Mouse (Mus musculus): Measurements from ENCODE around the gene Zbtb24. TPM values are rescaled to one million over a fixed set of nuclear protein-coding genes. Genes with fewer than 3 reads are reported as not detected.
A peak's percentile ranks its signal among the peaks of the same experiment; 100 is the strongest.

The Zbtb24 gene
- total and polyA plus RNA-seq, 2 experiments from 2014 or later = 7.7 to 11.6 TPM

DNA sequence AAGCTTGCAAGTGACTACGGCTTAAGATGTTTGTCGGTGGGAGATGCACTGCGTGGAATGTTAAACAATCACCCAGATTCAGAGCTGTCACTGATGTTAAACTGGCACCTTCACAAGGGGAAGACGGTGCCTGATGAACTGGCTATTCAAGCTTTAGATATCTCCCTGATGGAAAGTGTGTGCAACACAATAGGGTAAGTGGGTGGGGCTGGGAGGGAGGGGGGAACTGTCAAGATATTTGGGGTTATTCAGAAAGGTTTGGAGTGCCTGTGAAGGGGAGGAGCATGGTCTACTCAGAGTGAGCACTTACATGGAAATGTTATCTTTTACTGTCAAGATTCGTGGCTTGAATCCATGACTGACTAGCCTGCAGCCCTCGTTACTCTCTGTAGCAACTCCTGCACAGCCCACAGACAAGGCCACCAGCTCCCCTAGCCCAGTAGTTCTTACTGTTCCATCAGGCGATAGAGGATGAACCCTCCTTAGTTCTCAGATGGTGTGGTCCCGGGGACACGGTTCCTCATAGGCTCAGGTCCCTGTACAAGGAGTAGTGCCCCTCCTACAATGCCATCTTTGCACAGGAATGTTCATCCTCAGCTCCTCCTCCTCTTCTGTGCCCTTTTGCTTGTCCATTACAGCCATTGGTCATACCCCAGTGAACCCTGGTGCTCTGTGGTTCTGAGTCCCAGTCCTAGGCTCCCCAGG, 29.5 kb upstream of the Zbtb24 start:
- TF ChIP-seq EP300 (IDR thresholded peaks at IDR 0.05; ENCODE audit: low read depth) (no peak), CTCF (IDR thresholded peaks at IDR 0.05; ENCODE audit: low read depth) (no peak)
- DNase-seq (ENCODE audit: low spot score) = no peak
- Histone ChIP-seq H3K4me2 (ENCODE audit: low read depth, low read length) (no peak overlapping the region), H3K9me3 (replicated peaks; ENCODE audit: control insufficient read depth, low read length) (peaks cover 8% of the 10 kb centered on the region; the same call in 1 of the 2 replicates), H3K9ac (replicated peaks; ENCODE audit: low read depth, low read length) (no peak overlapping the region), H3K27me3 (ENCODE audit: control insufficient read depth, insufficient read depth, low read length) (0 out of 2 replicates have a peak, but pooled peaks cover 3% of the 10 kb centered on the region), H3K4me3 (ENCODE audit: low read depth, low read length) (no peak overlapping the region), H3K4me1 (ENCODE audit: control insufficient read depth, insufficient read depth) (no peaks in the 10 kb centered on the region), H3K36me3 (replicated peaks; ENCODE audit: control insufficient read depth, insufficient read depth, low read length) (no peaks in the 10 kb centered on the region), H3K27ac (ENCODE audit: low read depth) (no peak overlapping the region)
- 45% methylated on average over 9 of the region's 9 CpGs for WGBS
- ATAC-seq (ENCODE audit: insufficient read depth, low read depth) = no peak

DNA sequence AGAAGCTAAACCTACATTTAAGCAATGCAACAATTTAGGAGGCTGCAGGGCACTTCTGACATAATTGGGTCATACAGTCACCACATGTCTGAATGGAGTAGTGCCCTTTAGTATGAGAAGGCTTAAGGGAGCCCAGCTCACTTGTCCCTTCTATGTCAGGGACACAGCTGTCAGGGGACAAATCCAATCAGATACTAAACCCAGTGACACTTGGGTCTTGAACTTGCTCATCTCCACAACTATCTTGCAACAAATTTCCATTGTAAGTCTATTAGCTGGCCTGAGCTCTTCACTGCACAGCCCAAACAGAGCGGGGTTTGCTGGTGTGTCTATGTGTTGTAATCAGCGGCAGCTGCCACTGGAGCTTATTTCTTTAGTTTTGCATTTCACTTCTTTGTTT, 26.5 kb upstream of the Zbtb24 start:
- Histone ChIP-seq H3K9ac (replicated peaks; ENCODE audit: low read depth, low read length) (no peak overlapping the region), H3K9me3 (replicated peaks; ENCODE audit: control insufficient read depth, low read length) (no peaks in the 10 kb centered on the region), H3K4me3 (ENCODE audit: low read depth, low read length) (no peak overlapping the region), H3K27me3 (ENCODE audit: control insufficient read depth, insufficient read depth, low read length) (0 out of 2 replicates have a peak, but pooled peaks cover 3% of the 10 kb centered on the region), H3K4me1 (ENCODE audit: control insufficient read depth, insufficient read depth) (no peaks in the 10 kb centered on the region), H3K4me2 (ENCODE audit: low read depth, low read length) (no peak overlapping the region), H3K27ac (ENCODE audit: low read depth) (no peak overlapping the region), H3K36me3 (replicated peaks; ENCODE audit: control insufficient read depth, insufficient read depth, low read length) (no peaks in the 10 kb centered on the region)
- no peak for DNase-seq (ENCODE audit: low spot score)
- WGBS = 90% methylated on average over 2 of the region's 2 CpGs
- TF ChIP-seq EP300 (IDR thresholded peaks at IDR 0.05; ENCODE audit: low read depth) = no peak
- ATAC-seq (ENCODE audit: insufficient read depth, low read depth) = no peak

DNA sequence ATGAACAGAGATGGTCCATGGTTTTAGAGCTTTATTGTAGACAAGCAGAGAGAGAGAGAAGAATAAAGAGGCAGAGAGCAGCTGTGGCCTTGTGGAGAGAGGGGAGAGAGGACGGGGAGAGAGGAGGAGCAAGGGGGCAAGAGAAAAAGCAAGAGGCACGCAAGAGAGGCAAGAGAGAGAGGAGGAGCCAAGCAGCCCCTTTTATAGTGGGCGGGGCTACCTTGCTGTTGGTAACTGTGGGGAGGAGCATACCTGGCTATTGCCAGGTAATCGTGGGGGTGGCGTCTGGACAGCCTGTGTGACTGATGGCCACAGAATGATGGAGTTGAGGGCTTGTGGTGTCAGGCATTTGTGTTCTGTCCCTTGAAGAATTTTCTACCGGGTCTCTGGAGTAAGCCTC, 23.8 kb upstream of the Zbtb24 start:
- ATAC-seq (ENCODE audit: insufficient read depth, low read depth) (no peak), DNase-seq (ENCODE audit: low spot score) (no peak)
- Histone ChIP-seq H3K4me3 (ENCODE audit: low read depth, low read length) (no peak overlapping the region), H3K9me3 (replicated peaks; ENCODE audit: control insufficient read depth, low read length) (no peaks in the 10 kb centered on the region), H3K27me3 (ENCODE audit: control insufficient read depth, insufficient read depth, low read length) (0 out of 2 replicates have a peak, but pooled peaks cover 3% of the 10 kb centered on the region), H3K9ac (replicated peaks; ENCODE audit: low read depth, low read length) (no peak overlapping the region), H3K36me3 (replicated peaks; ENCODE audit: control insufficient read depth, insufficient read depth, low read length) (no peaks in the 10 kb centered on the region), H3K4me1 (ENCODE audit: control insufficient read depth, insufficient read depth) (no peaks in the 10 kb centered on the region), H3K27ac (ENCODE audit: low read depth) (no peak overlapping the region), H3K4me2 (ENCODE audit: low read depth, low read length) (no peak overlapping the region)
- WGBS = 59% methylated on average over 6 of the region's 6 CpGs
- TF ChIP-seq CTCF (IDR thresholded peaks at IDR 0.05; ENCODE audit: low read depth) = no peak
- no peak for TF ChIP-seq EP300 (IDR thresholded peaks at IDR 0.05; ENCODE audit: low read depth)

DNA sequence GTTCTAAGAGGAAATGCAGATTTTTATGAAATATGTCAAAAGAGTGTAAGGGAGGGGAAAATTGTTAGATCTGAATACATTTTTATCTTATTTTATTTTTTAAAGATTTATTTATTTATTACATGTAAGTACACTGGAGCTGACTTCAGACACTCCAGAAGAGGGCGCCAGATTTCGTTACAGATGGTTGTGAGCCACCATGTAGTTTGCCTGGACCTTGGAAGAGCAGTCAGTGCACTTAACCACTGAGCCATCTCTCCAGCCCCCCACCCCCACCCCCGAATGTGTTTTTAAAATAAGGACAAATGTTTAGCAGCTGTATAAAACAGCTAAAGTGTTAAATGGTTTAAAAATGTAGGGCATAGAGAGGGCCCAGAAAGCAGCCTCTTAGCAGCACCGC, 15.6 kb upstream of the Zbtb24 start:
- no peaks in the 10 kb centered on the region for H3K4me1 ChIP-seq (ENCODE audit: control insufficient read depth, insufficient read depth)
- WGBS = 28% methylated on average over 4 of the region's 4 CpGs
- ATAC-seq (ENCODE audit: insufficient read depth, low read depth) (peak; percentile 67; the same call in 1 of the 2 replicates), DNase-seq (ENCODE audit: low spot score) (peak; percentile 42)
- no peak overlapping the region for H3K27ac ChIP-seq (ENCODE audit: low read depth)
- H3K9ac ChIP-seq (replicated peaks; ENCODE audit: low read depth, low read length) = no peak overlapping the region
- H3K4me2 ChIP-seq (ENCODE audit: low read depth, low read length) = no peak overlapping the region
- no peaks in the 10 kb centered on the region for H3K9me3 ChIP-seq (replicated peaks; ENCODE audit: control insufficient read depth, low read length)
- H3K4me3 ChIP-seq (ENCODE audit: low read depth, low read length) = no peak overlapping the region
- H3K27me3 ChIP-seq (ENCODE audit: control insufficient read depth, insufficient read depth, low read length) = no peaks in the 10 kb centered on the region
- H3K36me3 ChIP-seq (replicated peaks; ENCODE audit: control insufficient read depth, insufficient read depth, low read length) = no peaks in the 10 kb centered on the region
- peak; percentile 61 for TF ChIP-seq CTCF (IDR thresholded peaks at IDR 0.05; ENCODE audit: low read depth)
- no peak for TF ChIP-seq EP300 (IDR thresholded peaks at IDR 0.05; ENCODE audit: low read depth)

DNA sequence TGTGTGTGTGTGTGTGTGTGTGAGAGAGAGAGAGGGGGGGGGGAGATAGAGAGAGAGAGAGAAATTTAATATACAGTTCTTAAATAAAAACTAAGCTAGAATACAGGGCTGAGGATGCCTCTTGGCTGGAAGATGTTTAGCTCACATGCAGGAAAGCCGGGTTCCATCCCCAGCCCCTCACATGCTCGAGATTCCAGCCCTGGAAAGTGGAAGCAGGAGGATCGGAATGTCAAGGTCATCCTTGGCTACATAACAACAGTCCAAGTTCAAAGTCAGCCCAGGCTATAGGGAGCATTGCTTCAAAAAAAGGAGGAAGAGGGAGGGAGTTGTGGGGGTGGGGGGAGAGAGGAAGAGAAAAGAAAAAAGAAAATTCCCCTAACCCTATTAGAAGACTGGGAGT, 15.0 kb upstream of the Zbtb24 start:
- Histone ChIP-seq H3K9me3 (replicated peaks; ENCODE audit: control insufficient read depth, low read length) (no peaks in the 10 kb centered on the region), H3K27me3 (ENCODE audit: control insufficient read depth, insufficient read depth, low read length) (no peaks in the 10 kb centered on the region), H3K4me3 (ENCODE audit: low read depth, low read length) (no peak overlapping the region), H3K27ac (ENCODE audit: low read depth) (no peak overlapping the region), H3K9ac (replicated peaks; ENCODE audit: low read depth, low read length) (no peak overlapping the region), H3K4me2 (ENCODE audit: low read depth, low read length) (no peak overlapping the region), H3K4me1 (ENCODE audit: control insufficient read depth, insufficient read depth) (no peaks in the 10 kb centered on the region), H3K36me3 (replicated peaks; ENCODE audit: control insufficient read depth, insufficient read depth, low read length) (no peaks in the 10 kb centered on the region)
- 10% methylated on average over 3 of the region's 3 CpGs for WGBS
- no peak for TF ChIP-seq EP300 (IDR thresholded peaks at IDR 0.05; ENCODE audit: low read depth)
- no peak for TF ChIP-seq CTCF (IDR thresholded peaks at IDR 0.05; ENCODE audit: low read depth)
- ATAC-seq (ENCODE audit: insufficient read depth, low read depth) (peak; percentile 72), DNase-seq (ENCODE audit: low spot score) (no peak)

DNA sequence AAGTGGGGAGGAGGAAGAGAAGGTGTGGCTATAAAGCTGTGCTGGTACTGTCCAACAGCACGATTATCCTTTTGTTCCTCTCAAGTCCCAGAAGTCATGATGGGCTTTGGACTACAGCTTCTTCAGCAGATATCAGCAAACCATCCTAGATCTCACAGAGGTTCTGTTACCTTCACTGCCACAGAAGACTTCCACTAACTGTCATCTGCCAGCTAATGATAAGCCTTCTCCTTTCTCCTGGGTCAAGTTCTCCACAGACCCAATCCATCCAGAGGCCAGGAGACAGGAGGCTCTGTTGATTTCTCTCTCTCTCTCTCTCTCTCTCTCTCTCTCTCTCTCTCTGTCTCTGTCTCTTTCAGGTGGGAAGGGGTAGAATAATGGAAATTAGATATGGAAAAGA, 2.0 kb upstream of the Zbtb24 start:
- Histone ChIP-seq H3K4me2 (ENCODE audit: low read depth, low read length) (no peak overlapping the region), H3K27me3 (ENCODE audit: control insufficient read depth, insufficient read depth, low read length) (no peaks in the 10 kb centered on the region), H3K9ac (replicated peaks; ENCODE audit: low read depth, low read length) (no peak overlapping the region), H3K4me1 (ENCODE audit: control insufficient read depth, insufficient read depth) (peaks cover 3% of the 10 kb centered on the region; the same call in 1 of the 2 replicates), H3K27ac (ENCODE audit: low read depth) (no peak overlapping the region), H3K36me3 (replicated peaks; ENCODE audit: control insufficient read depth, insufficient read depth, low read length) (0 out of 2 replicates have a peak, but pooled peaks cover 4% of the 10 kb centered on the region), H3K9me3 (replicated peaks; ENCODE audit: control insufficient read depth, low read length) (no peaks in the 10 kb centered on the region), H3K4me3 (ENCODE audit: low read depth, low read length) (no peak overlapping the region)
- 65% methylated on average over 1 of the region's 1 CpGs for WGBS
- no peak for ATAC-seq (ENCODE audit: insufficient read depth, low read depth)
- DNase-seq (ENCODE audit: low spot score) = no peak
- TF ChIP-seq EP300 (IDR thresholded peaks at IDR 0.05; ENCODE audit: low read depth) (no peak), CTCF (IDR thresholded peaks at IDR 0.05; ENCODE audit: low read depth) (no peak)

All from heart, postnatal 0 days (tissue).